Mouse (Mus musculus) monocyte, adult 2 months (primary cell): ENCODE results near the gene Pnldc1.
A peak's percentile ranks its signal among the peaks of the same experiment; 100 is the strongest.
"Not testable (repeated sequence)": the region's sequence is repeated elsewhere in the genome, so short reads cannot be mapped to it uniquely, and the experiment has no call there.

Source experiments
- DNase-seq, 2 experiments: peaks; one replicate each; pipeline ENCODE4 v3.0.0; 2022; ENCODE audit warnings: low spot score in 2 of 2, low read depth in 1 of 2

The Pnldc1 gene

DNA sequence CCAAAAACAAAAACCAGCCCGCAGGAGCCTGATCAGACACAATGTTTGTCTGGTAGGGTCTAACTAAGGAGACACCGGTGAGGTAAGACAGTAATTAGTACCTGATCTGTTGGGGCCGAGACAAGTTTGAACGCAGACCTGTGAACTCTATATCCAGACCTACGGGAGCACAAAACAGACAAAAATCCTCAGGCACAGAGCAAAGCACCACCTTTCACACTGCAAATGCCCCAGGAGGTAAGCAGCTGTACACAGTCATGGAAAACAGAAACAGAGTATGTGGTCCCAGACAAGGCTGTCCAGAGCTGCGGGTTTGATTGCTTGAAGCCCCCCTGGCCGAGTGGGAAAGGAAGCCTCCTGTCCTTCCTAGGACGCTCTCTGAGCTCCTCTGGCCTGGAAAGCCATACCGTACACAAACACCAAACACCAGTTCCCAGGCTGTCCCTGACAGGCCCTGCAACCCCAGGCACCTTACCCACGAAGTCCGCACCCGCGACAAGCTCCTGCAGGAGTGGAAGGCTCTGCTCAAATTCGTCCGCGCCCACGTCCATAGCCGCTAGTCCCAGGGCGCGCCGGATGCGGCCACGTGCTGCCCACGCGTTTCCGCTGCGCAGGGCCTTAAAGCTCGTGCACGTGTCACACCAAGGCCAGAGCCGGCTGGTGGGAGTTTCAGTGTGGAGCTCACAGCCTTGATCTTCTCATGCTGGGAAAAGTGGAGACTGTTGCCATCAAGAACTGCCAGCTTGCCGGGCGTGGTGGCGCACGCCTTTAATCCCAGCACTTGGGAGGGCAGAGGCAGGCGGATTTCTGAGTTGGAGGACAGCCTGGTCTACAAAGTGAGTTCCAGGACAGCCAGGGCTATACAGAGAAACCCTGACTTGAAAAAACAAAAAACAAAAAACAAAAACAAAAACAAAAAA is at the start of gene Pnldc1:
Gene Pnldc1, minus strand, starts transcription at position 870 of the 920 bp plus-strand sequence.
- no peak for DNase-seq

DNA sequence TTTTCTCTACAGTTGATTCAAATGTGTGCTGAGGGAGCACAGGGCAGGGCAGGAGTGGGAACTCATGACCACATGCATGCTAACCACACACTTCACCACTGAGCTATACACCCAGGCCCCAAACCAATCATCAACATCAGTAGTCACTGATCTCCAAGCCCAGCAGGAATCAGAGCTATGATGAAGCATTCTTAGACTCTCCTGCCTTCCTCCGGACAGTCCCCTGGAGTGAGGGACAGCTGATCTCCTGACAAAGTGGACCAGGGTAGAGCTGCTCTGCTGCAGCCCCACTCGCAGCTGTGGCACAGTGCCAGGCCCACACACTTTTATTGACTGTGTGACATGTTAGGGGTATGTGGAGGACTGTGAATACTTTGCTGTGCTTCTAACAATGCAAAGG is 49.3 kb upstream of the Pnldc1 start:
- not testable (repeated sequence) for DNase-seq

DNA sequence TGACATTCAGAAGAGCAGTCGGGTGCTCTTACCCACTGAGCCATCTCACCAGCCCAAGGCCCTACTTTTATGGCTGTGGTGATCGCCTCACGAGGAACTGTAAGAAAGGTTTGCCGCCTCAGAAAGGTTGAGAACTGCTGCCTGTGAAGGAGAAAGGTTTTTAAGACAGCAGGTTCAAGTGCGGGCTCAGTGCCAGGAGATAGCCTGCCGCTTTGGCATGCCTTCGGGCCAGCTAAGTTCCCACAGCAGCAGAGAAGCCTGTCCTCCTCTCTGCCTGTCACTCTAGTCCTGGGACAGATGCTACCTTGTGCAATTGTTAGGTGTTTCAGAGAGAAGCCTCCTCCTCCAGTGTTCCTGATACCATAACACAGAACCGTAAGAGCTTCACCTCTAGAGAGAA is 46.6 kb upstream of the Pnldc1 start:
- no peak for DNase-seq

DNA sequence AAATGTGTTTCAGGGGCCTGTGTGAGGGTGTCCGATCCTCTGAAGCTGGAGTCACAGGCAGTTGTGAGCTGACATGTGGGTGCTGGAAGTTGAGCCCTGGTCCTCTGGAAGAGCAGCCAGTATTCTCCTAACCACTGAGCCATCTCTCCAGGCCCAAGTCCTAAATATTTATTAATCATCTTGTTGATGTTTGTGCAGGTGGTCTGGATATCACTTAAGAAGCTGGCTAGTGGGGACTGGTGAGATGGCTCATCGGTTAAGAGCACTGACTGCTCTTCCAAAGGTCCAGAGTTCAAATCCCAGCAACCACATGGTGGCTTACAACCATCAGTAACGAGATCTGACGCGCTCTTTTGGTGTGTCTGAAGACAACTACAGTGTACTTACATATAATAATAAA is 39.6 kb upstream of the Pnldc1 start:
- DNase-seq = no peak

DNA sequence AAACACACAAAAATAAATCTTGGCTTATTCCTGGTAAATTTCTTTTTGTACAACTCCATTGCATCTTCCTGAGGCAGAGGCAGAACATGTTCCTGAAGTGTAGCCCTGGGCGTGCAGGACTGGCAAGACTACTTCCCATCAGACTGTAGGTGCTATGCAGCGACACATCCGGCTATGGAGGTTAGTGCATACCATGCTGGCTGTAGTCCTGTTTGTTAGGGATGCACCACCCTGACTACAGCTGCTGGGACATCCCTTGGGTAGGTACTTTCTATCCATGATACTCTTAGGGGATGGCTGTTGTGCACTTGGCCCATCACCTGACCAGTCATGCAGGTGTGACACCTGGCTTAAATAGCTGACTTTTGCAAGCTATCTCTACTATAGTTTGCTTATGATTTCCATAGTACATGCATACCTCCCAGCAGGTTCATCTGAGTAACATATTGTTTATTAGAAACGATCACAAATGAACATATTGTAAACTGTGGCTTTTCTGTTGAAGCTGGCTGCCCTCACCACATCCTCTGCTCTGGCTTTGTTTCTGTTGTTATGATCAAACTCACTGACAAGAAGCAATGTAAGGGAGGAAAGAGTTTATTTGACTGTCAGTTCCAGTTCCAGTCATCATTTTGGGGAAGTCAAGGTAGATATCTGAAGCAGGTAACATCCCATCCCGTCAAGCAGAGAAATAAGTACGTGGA is 32.6 kb upstream of the Pnldc1 start:
- DNase-seq = no peak

DNA sequence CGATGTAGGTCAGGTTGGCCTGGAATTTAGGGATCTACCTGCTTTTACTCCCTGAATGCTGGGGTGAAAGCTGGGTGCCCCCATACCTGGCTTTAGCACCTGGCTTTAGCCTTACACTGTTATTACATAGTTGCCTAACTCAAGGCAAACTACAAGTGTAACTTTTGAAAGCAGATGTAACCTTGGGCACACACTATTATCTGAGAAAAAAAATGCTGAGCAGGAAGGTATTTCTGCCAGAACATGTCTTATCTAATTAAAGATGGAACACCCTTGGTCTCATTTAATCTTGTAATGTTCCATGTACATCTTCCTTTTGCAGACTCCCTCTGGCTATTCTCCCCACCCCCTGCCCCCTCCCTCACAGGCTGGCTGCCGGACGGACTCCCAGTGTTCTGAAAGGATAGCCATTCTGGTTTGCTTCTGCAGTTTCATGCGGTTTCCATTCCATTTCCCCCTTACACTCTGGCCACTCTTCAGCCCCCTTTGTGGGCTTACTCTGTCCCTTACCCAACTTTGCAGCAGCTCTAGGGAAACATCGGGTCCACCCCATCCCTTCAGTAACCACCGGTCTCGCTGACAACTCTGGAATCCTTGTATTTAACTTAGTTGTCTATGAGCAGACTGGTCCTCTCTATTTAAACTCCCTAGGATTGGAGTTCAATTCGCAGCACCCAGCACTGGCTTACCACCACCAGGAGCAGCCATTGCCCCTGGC is 31.7 kb upstream of the Pnldc1 start:
- DNase-seq = no peak

DNA sequence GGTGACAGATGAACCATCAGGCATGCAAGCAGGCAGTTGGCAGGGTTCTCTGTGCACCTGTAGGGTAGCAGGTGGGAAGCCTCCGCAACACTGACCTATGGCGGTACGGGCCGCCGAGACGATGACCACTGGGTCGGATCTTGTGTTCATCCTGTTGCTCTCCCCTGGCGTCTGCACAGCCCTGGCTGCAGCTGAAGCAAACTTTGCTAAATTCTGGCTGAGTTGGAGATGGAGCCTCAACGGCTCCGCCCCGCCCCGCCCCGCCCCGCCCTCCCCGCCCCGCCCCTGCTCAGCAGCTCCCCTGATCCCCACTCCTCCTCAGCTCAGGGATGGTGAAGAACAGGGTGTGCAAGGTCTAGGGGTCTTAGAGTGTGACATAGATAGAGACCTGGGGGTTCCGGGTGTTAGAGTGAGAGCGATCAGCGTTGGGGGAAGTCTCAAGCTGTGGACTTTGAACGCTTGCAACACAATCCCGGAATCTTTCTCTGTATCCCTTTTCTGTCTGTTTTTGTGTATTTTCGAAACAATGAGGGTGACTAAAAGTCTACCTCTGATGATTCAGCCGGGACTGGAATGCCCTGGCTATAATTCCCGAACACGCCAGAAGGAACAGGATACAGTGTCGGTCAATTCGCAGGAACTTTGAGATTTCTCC is 30.2 kb upstream of the Pnldc1 start, which contains the start of gene Acat3:
Gene Acat3, minus strand, starts transcription at position 450 of the 655 bp plus-strand sequence.
- no peak for DNase-seq

DNA sequence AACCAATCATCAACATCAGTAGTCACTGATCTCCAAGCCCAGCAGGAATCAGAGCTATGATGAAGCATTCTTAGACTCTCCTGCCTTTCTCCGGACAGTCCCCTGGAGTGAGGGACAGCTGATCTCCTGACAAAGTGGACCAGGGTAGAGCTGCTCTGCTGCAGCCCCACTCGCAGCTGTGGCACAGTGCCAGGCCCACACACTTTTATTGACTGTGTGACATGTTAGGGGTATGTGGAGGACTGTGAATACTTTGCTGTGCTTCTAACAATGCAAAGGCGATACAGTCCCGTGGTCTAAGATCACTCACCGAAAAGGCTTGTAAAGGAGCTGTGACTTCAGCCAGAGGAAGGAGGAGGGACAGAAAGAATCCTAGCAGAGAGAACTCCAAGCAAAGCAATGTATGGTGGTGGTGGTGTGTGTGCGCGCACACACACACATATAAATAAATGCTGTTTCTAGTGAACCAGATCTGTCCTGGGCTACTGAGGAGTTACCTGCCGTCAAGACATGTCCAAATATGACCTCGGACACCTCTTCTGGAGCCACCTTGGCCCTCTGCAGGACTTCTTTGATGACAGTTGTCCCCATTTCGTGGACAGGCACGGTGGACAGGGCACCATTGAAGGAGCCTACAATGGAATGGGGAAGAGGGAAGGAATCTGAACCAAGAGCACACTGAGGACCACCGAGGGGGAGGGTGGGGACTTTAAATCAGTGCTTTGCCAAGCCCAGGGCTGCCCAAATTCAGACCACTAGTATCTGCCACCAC is 29.5 kb upstream of the Pnldc1 start:
- DNase-seq = not testable (repeated sequence)

DNA sequence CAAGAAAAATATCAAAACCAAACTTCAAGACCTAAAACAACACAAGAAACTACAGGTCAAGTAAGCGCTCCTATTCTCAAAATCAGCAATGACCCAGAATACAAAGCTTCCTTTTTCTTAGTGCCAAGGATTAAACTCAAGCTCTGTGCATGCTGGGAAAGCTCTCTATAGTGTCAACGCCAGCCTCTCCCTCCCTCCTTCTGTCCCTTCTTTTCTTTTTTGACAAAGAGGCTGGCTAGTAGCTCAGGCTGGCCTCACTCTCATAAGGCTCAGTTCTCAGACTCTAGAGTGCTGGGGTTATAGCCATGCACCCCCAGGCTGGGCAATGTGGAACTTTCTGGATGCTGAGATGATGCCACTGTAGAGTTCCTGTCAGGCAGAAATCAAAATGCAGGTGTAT is 28.0 kb upstream of the Pnldc1 start:
- no peak for DNase-seq

DNA sequence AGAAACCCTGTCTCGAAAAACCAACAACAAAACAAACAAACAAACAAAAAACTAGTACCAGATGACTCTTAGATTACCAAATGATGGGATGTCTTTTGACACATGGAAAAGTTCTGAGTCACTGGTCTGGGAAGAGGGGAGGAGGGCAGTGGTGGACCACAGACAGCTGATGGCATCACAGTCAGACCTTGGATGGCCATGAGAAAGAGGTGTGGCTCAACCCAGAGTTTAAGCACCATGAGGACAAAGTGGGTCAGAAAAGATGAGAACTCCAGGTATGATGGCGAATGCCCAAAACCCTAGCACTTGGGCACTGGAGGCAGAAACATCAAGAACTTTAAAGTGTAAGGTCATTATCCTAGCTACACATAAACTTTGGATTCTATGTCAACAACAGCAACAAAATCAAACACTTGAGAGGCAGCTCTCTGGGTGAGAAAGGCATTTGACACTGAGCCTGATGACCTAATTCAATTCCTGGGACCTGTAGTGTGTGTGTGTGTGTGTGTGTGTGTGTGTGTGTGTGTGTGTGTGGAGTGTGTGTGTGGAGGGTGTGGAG is 27.5 kb upstream of the Pnldc1 start:
- no peak for DNase-seq

DNA sequence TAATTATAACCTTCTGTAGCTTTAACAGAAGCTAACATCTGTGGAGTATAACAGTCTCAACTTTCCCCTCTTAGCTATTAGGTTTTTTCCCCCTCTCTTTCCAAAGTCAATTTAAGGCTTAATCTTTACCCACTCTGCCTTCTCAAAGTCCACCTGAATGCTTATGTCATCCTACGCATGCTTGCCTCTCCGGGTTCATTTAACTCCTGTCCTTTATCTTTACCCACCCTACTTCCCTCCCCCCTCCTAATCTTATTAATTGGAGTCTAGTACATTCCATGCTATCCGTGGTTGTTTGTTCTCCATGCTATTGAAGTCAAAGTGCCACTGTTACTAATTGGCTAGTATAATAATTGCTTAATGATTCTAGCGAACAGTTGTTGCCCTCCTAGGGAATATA is 25.7 kb upstream of the Pnldc1 start:
- no peak for DNase-seq

DNA sequence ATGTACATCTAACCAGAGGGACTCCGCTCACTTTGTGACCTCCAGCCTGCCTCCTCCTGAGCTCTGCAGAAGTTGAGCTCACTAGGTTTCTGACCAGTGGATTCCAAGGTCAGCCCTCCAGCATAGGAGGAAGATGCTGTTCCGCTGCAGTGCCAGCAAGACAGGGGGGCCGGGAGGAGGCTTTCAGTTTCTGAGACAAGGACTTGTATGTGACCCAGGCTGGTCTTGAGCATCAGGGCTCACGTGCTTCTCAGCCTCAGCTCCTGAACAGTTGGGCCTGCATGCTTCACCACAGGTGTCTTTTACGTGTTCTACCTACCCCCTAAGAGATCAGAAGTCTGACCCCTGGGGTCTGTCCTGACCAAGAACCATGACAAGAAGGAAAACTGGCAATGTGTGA is 21.5 kb upstream of the Pnldc1 start:
- DNase-seq = not testable (repeated sequence)

DNA sequence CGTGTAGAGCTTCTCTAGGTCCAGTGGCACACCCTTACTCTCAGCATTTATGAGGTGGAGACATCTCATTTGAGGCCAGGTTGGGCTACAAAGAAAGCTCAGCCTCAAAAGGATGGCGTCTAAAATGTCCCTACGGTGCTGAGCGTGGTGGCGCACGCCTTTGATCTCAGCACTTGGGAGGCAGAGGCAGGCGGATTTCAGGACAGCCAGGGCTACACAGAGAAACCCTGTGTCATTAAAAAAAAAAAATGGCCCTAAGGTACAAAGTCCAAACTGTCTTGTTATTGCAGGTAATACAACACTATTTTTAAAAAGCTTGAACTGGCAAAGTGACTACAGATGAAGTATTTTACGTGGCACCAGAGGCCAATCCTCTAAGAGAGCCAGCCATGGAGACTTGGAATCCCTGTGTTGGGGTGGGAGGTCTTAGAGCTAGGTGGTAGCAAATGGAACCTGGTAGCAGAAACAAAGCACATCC is 15.7 kb upstream of the Pnldc1 start:
- no peak for DNase-seq

DNA sequence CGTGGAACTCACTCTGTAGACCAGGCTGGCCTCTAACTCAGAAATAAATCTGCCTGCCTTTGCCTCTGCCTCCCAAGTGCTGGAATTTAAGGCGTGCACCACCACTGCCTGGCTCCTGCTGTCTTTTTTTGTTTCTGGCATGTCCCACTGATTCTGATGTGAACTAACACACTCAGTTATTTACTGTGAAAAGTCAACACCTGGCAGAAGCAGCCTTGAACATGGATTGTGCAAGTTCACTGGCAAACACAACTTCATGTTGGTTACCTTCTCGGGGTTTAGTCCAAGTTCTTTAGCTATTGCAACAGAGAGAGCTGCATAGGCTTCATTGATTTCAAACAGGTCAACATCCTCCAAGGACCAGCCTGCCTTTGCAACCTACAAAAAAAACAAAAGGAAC is 15.0 kb upstream of the Pnldc1 start:
- DNase-seq = no peak

DNA sequence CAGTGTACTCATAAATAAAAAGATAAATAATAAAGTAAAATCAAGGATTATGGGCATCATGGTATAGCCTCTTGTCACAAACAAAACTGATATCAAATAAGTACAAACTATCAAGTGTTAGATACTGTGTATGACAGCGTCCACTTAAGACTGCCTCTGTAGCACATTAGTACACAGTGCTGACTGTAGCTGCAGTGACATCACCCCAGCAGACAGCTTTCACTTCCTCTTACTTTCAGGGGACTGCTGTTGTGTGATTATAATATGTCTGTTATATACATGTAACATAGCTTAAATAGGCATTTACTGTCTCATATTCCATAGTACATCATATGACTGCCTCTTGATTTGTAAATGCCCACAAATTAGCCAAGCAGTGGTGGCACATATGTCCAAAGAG is 11.0 kb upstream of the Pnldc1 start:
- DNase-seq = peak in 1 of 2 experiments; percentile 24

DNA sequence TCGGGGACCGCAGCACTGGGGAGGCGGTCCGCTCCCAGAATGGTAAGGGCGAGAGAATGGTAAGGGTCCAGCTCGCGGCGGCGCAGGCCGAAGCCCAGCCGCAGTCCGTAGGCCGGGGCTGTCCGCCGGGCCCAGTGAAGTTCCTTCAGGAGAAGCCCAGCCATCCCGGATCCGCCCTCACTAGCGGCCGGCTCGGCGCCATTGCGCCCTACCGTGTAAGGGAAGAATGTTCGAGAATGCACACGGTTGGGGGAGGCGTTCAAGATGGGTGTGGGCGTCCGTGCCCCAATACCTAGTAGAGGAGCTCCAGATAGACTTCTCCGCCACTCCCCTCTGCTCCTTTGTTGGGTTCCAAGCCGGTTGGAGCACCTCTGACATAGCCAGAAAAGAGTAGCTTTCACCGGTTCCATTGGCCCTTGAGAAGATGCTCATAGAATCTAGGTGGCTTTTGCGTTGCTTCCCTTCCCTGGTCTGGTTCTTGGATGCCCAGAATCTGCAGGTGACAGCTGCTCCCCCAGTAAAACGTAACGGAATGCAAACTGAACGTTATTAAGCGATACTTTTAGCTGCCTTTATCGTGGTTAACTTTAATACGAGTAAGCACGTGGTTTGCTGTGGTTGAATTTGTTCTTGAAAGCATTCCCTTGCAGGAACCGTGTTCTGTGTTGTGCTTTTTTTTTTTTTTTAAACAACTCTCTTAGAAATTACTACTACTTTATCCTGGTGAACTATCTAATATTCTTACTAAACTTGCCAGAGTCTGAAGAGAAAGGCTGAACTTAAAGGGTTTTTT is 6.8 kb upstream of the Pnldc1 start:
- DNase-seq = no peak

DNA sequence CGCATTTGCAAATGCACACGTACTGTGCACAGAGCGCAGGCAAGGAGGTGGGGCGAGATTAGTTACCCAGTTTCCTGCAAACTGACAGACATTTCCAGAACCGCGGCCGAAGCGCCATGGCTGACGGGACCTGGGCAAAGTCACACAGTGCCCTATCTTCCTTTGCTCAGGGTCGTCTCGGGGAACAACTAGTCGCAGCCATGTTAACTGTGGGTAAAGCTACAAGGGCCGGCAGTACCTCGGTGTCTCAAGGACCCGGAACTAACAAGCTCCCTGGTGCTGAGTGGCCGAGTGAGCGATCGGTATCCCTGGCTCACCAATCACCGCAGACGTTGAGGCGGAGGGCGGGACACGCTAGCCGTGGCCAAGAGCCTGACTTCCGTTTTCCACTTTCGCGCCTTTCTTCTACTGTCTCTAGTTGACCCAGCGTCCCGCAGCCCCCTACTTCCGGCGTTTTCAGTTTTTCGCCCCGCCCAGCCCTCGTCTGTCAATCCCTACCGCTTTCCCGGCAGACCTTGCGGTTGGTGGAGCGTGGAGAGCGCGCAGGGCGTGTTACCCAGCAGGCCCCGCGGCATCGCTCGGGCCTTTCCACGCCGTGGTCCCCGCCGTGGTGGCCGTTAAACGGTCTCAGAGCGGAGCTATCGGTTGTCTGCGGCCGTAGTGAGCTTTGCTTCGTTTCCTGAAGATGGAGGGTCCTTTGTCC is 6.0 kb upstream of the Pnldc1 start, which contains the start of gene Mrpl18:
Gene Mrpl18, minus strand, starts transcription at position 465 of the 703 bp plus-strand sequence.
- DNase-seq = peak; percentile 95 to 99

DNA sequence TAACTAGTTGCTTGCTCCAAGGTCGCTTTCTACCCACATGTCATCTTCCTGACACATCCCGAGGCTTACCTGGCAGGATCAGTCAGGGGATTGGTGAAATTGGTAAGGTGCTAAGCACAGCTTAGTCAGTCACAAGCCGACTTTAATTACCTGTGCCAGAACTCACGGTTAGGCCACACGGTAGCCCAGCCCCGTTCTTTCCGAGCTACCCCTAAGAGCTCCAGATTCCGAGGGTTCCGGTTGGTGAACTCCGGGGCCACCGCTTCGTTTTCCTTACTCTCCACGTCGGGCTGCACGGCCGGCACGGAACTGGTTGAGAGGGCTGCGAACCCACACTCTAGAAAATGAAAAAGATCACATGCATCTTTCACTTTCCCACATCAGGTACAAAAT is 5.5 kb upstream of the Pnldc1 start, which contains the start of gene Tcp1:
Gene Tcp1, plus strand, starts transcription at position 214 of the 393 bp plus-strand sequence.
- DNase-seq = no peak
